Mouse (Mus musculus) kidney, postnatal 25 days (tissue): ENCODE measurements around the gene Soat1.
A peak's percentile ranks its signal among the peaks of the same experiment; 100 is the strongest.
"Not testable (repeated sequence)": the region's sequence is repeated elsewhere in the genome, so short reads cannot be mapped to it uniquely, and the experiment has no call there.

Experiments used
- DNase-seq, 2 experiments: peaks; one replicate each; pipeline ENCODE4 v3.0.0; 2021; ENCODE audit warnings: mixed read lengths in 2 of 2

The Soat1 gene

DNA sequence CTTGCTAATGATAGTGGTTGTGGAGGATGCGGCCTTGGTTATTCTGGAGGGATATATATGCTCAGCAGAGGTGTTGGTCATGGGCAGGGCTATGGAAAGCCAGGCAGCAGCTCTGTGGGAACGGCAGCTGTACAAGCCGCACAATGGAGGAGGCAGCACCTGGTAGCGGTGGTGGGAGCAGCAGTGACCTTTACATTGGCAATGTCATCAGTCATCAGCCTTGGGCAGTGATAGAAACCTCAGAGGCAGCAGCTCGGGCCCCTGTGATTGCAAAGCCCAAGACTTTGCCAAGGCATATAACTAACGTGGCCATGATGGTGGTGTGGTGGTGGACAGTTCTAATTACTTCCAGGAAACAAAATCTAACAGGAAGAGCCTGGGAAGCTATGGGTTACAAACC lies 50.6 kb downstream of the Soat1 start:
- no peak for DNase-seq

DNA sequence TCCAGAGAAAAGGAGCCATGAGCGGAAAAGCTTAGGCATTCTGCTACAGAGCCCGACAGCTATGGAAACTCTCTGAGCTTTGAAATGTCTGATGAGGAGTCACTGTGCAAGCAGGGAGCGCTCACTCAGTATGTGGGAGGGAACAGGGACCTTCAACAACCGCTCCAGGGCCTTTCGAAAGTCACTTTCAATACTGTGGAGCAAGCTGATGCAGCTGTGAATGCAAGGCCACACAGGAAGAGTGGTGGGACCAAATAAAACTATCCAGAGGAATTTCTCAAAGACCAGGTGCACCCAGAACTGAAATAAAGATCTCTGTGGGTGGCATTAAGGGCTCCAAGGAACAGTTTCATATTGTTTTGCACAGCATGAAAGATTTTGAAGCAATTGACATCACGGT lies 51.3 kb downstream of the Soat1 start:
- no peak for DNase-seq

DNA sequence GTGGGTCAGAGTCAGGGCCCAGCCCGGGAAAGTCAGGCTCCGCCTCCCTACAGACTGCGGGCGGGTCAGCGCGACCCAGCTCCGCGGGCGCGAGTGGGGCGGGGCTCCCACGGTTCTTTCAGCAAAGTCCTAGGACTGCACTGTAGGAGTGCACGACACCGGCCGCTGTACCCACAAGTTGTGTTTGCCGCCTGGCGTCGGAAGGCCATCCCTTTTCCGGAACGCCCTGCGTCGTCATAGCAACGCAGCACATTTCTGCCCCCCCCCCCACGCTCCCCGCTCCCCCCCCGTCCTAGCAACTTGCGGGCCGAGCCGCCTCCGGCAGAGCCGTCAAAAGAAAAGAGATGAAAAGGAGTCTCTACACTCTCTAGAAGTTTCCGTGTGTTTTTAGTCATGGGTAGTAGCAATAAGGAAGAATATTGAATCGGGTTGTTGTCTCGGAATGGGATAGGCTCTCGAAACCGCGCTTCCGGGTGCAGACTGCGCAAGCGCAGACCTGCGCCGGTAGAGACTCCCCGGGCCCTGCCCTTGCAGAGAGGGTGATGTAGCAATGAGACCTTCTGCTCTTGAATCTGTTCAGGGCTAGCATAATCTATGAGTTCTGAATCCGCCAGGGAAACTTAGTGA lies 53.3 kb downstream of the Soat1 start, which contains the start of gene Axdnd1:
Axdnd1 (minus strand) TSS at position 489 of the 627 bp plus-strand sequence.
- peak; percentile 88 to 95 for DNase-seq

DNA sequence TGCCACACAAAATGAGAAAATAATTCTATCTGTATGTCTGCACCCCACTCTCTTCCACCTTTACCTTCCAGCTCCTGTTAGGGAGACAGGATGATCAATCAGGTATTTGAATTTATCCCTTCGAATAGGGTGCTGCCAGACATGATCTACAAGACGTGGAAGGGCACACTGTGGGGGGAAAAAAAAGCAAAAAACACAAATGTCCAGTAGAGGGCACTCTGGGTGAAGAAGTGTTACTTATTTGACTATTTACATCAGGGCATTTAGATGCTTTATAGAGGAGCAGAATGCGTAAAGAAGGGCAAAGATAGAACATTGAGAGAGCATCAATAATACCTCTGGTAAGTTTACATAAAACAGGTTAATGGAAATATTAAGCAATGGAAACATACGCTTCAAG lies 56.0 kb downstream of the Soat1 start:
- peak in 1 of 2 experiments; percentile 57 for DNase-seq

DNA sequence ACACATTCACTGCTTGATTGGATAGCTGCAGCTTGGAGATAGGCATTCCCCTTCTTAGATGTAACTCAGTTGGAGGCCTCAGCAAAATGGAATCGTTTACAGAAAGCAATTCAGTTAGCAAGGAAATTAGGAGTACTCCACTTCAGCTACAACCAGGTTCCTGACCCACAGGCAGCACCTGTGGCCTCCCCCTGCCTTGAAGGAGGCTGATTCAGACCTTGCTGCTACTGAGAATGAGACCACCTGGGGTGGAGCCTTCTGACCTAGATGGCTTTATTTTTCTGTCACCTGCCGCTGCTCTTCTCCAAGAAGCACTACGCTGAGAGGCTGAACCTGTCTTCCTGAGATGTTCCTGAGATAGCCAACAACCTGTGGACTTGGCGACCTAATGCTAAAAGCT lies 65.6 kb downstream of the Soat1 start:
- DNase-seq = no peak

DNA sequence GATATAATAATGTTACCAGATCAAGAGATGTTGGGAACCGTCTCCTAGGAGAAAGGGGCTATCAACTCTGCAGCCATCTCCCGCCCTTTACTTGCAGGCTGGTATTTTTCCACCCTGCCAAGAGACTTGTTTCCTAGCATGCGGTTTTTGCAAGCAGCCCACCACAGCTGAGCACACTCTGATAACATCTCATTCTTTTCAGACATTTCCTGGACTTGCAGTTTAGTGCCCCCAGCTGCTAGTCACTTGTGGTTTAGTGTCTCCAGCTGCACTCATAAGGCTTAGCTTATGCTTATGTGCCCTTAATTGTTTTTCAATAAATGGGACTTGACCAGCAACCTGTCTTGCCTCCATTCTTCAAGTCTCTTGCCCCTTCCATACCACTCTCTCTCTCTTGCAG lies 66.1 kb downstream of the Soat1 start:
- no peak for DNase-seq

DNA sequence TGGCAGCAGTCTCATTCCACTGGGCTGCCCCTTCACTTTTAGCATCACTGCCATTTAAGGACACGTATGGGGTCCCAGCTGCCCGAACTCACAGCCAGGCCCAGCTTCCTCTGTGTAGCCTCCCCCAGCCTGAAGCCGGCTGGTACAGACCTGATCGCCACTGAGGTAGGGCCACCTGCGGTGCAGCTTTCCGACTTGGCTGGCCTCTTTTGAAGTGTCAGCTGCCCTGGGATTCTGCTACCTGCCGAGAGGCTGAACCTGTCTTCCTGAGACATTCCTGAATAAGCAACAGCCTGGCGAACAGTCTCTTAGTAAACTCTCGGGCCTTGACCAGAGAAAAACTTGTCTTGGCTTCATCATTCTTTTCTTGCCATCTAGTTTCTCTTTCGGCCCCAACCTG lies 70.9 kb downstream of the Soat1 start:
- DNase-seq = no peak

DNA sequence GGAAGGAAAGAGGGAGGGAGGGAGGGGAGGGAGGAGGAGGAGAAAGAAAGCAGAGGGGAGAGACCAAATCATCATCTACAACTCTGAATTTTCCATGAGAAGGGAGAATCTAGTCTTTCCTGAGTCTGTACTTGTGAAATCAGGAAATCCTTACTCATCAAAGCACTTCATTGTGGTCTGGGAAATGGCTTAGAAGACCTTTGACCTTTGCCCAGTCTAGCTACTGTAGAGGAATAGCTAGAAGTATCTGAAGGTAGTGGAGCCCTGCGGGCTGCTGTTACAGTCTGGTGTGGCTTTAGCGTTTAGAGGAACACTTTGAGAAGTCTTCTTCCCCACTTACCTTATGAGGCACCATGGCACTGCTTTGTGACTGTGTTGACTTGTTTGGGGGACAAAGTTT lies 71.6 kb downstream of the Soat1 start:
- peak in 1 of 2 experiments; percentile 26 for DNase-seq

DNA sequence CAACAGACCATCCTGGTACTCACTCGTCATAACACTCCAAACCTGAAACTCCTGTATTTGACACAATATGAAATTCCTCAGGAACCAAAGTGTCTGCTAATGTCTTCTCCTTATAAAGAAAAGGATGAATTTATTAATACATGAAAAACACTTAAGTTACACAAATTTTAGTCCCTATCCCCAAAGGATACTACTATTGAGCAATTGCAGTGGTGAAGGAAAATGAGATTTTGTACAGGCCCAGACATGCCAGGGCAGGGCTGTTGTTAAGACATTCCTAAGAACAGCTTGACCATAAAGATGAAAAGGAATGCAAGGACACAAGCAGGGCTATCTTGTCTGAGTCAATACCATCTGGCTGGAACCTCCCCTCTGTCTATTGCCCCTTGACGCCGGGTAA lies 74.0 kb downstream of the Soat1 start:
- DNase-seq = not testable (repeated sequence)

DNA sequence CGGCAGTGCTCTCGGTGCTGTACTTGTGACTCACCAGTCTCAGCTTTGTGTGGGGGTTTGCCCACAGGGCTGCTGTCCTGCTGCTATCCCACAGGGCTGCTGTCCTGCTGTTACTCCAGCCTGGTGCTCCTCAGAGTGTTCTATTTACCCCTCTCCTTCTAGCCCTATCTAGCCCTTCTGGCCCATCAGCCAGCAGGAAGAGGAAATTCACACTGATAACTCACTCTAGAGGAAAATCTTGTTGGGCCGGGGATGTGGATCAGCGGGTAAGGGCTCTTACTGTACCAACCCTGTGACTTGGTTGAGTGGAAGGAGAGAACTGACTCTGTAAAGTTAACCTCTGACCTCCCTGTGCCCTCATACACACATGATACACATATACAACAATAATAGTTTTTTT lies 81.0 kb downstream of the Soat1 start:
- DNase-seq = no peak

DNA sequence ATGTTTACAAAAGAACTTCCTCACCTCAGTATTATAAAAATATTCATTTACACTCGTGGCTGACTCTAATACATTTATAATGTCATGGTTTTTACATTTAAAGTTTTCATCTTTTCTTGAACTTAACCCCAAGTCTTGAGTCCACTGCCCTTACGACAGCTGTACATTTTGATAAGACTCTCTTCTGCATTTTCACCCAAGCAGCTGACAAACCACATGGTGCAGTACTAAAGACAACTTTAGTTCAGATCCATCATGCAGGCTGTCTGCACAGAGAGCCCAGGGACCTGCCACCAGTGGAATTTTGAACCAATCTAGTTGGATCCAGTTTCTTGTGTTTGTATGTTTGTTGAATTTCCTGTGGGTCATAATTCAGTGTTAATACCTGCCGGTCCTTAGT lies 87.3 kb downstream of the Soat1 start:
- DNase-seq = no peak

DNA sequence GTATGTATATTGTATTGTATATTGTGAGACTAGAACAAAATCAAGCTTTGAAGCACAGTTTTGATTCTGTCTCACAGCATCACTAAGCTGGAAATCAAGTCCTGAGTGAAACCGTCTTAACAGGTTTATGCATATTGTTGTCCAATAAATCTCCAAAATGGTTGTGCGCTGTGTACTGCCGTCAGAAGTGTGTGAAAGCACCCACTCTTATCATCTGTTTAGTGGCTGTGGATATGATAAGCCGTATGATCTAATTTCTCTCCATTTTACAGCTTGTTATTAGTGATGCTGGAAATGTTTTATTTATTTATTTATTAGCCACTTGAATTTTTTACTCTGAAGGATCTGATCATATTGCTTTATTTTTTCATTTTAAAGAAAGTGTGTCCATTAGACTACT lies 87.9 kb downstream of the Soat1 start:
- no peak for DNase-seq

DNA sequence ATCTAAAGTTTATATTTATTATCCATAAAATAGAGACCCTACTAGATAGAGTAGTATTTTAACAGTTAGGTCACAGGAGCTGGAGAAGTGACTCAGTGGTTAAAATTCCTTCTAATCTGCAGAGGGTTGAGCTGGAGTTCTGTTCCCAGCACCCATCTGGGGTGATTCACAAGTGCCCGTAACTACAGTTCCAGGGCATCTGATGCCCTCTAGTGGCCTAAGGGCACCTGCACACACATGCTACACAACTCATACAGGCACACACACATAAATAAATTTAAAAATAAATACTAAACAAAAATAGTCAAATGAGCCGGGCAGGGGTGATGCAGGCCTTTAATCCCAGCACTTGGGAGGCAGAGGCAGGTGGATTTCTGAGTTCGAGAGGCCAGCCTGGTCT lies 92.9 kb downstream of the Soat1 start:
- DNase-seq = no peak
